Mouse (Mus musculus): ENCODE results near the gene Slc38a3. TPM values are rescaled to one million over a fixed set of nuclear protein-coding genes. Genes with fewer than 3 reads are reported as not detected.
A peak's percentile ranks its signal among the peaks of the same experiment; 100 is the strongest.

Slc38a3 gene
- total and polyA plus RNA-seq, 2 experiments from 2014 or later: 38.7 to 60.9 TPM

- H3K27ac ChIP-seq (ENCODE audit: low read depth, low read length): peak overlapping the region; percentile 84
- DNase-seq (no peak), ATAC-seq (no peak)
- no peak for TF ChIP-seq CTCF (IDR thresholded peaks at IDR 0.05; ENCODE audit: low read depth)
- WGBS: 8% methylated on average over 21 of the region's 21 CpGs
- H3K36me3 ChIP-seq (ENCODE audit: insufficient read depth): peaks cover 12% of the 10 kb centered on the region; the same call in 1 of the 2 replicates
- peak overlapping the region; percentile 73 for H3K9ac ChIP-seq
- no peaks in the 10 kb centered on the region for H3K27me3 ChIP-seq (ENCODE audit: insufficient read depth, low read length)
- no peaks in the 10 kb centered on the region for H3K9me3 ChIP-seq (ENCODE audit: low read length)
- peak overlapping the region; percentile 75 for H3K4me3 ChIP-seq (ENCODE audit: low read depth, low read length)
- H3K4me1 ChIP-seq (ENCODE audit: insufficient read depth): peaks cover 12% of the 10 kb centered on the region; the same call in 1 of the 2 replicates
- peak overlapping the region; percentile 91 for H3K4me2 ChIP-seq (ENCODE audit: low read depth)
Measured at GRCm38 (mm10) chr9:107708439-107709095, 39.2 kb upstream of the Slc38a3 start.

- no peaks in the 10 kb centered on the region for H3K9me3 ChIP-seq (ENCODE audit: low read length)
- no peak for TF ChIP-seq CTCF (IDR thresholded peaks at IDR 0.05; ENCODE audit: low read depth)
- ATAC-seq (peak; percentile 45), DNase-seq (peak; percentile 77)
- peak overlapping the region; percentile 73 for H3K9ac ChIP-seq
- WGBS: 5% methylated on average over 17 of the region's 17 CpGs
- peak overlapping the region; percentile 84 for H3K27ac ChIP-seq (ENCODE audit: low read depth, low read length)
- no peaks in the 10 kb centered on the region for H3K27me3 ChIP-seq (ENCODE audit: insufficient read depth, low read length)
- peak overlapping the region; percentile 91 for H3K4me2 ChIP-seq (ENCODE audit: low read depth)
- peak overlapping the region; percentile 75 for H3K4me3 ChIP-seq (ENCODE audit: low read depth, low read length)
- peaks cover 12% of the 10 kb centered on the region; the same call in 1 of the 2 replicates for H3K4me1 ChIP-seq (ENCODE audit: insufficient read depth)
- H3K36me3 ChIP-seq (ENCODE audit: insufficient read depth): peaks cover 17% of the 10 kb centered on the region; the same call in 1 of the 2 replicates
Measured at GRCm38 (mm10) chr9:107707701-107708438, 38.5 kb upstream of the Slc38a3 start.

GRCm38 (mm10) chr9:107706781-107707211, 37.5 kb upstream of the Slc38a3 start:
- H3K27ac ChIP-seq (ENCODE audit: low read depth, low read length): no peak overlapping the region
- peaks cover 12% of the 10 kb centered on the region; the same call in 1 of the 2 replicates for H3K4me1 ChIP-seq (ENCODE audit: insufficient read depth)
- peak overlapping the region; percentile 91 for H3K4me2 ChIP-seq (ENCODE audit: low read depth)
- ATAC-seq (no peak), DNase-seq (peak; percentile 56)
- no peak for TF ChIP-seq CTCF (IDR thresholded peaks at IDR 0.05; ENCODE audit: low read depth)
- no peaks in the 10 kb centered on the region for H3K27me3 ChIP-seq (ENCODE audit: insufficient read depth, low read length)
- peak overlapping the region; percentile 75 for H3K4me3 ChIP-seq (ENCODE audit: low read depth, low read length)
- H3K36me3 ChIP-seq (ENCODE audit: insufficient read depth): peaks cover 21% of the 10 kb centered on the region; the same call in 1 of the 2 replicates
- H3K9me3 ChIP-seq (ENCODE audit: low read length): no peaks in the 10 kb centered on the region
- H3K9ac ChIP-seq: peak overlapping the region; percentile 73
- WGBS: 7% methylated on average over 14 of the region's 14 CpGs

- WGBS: 57% methylated on average over 14 of the region's 14 CpGs
- Histone ChIP-seq H3K27ac (ENCODE audit: low read depth, low read length) (no peak overlapping the region), H3K4me3 (ENCODE audit: low read depth, low read length) (no peak overlapping the region), H3K9me3 (ENCODE audit: low read length) (no peaks in the 10 kb centered on the region), H3K4me2 (ENCODE audit: low read depth) (no peak overlapping the region), H3K36me3 (ENCODE audit: insufficient read depth) (peaks cover 21% of the 10 kb centered on the region; the same call in 1 of the 2 replicates), H3K9ac (no peak overlapping the region), H3K4me1 (ENCODE audit: insufficient read depth) (peaks cover 38% of the 10 kb centered on the region), H3K27me3 (ENCODE audit: insufficient read depth, low read length) (no peaks in the 10 kb centered on the region)
- ATAC-seq: no peak
- TF ChIP-seq CTCF (IDR thresholded peaks at IDR 0.05; ENCODE audit: low read depth): no peak
- no peak for DNase-seq
Measured at GRCm38 (mm10) chr9:107703337-107704122, 34.2 kb upstream of the Slc38a3 start.

- Histone ChIP-seq H3K4me2 (ENCODE audit: low read depth) (no peak overlapping the region), H3K9ac (no peak overlapping the region), H3K4me1 (ENCODE audit: insufficient read depth) (peaks cover 44% of the 10 kb centered on the region), H3K36me3 (ENCODE audit: insufficient read depth) (peaks cover 21% of the 10 kb centered on the region; the same call in 1 of the 2 replicates), H3K4me3 (ENCODE audit: low read depth, low read length) (no peak overlapping the region), H3K27ac (ENCODE audit: low read depth, low read length) (no peak overlapping the region), H3K9me3 (ENCODE audit: low read length) (no peaks in the 10 kb centered on the region), H3K27me3 (ENCODE audit: insufficient read depth, low read length) (no peaks in the 10 kb centered on the region)
- TF ChIP-seq CTCF (IDR thresholded peaks at IDR 0.05; ENCODE audit: low read depth): no peak
- DNase-seq: no peak
- WGBS: 50% methylated on average over 3 of the region's 3 CpGs
- no peak for ATAC-seq
Measured at GRCm38 (mm10) chr9:107702606-107703185, 33.4 kb upstream of the Slc38a3 start.

GRCm38 (mm10) chr9:107701594-107701993, 32.3 kb upstream of the Slc38a3 start:
- TF ChIP-seq CTCF (IDR thresholded peaks at IDR 0.05; ENCODE audit: low read depth): no peak
- 0 out of 2 replicates have a peak overlapping the region, but pooled peaks have one; percentile 14 for H3K9ac ChIP-seq
- H3K27ac ChIP-seq (ENCODE audit: low read depth, low read length): peak overlapping the region; percentile 69; the same call in 1 of the 2 replicates
- H3K36me3 ChIP-seq (ENCODE audit: insufficient read depth): peaks cover 21% of the 10 kb centered on the region; the same call in 1 of the 2 replicates
- no peak overlapping the region for H3K4me2 ChIP-seq (ENCODE audit: low read depth)
- DNase-seq (peak; percentile 88), ATAC-seq (peak; percentile 50; the same call in 1 of the 2 replicates)
- WGBS: 26% methylated on average over 12 of the region's 12 CpGs
- no peaks in the 10 kb centered on the region for H3K27me3 ChIP-seq (ENCODE audit: insufficient read depth, low read length)
- H3K4me3 ChIP-seq (ENCODE audit: low read depth, low read length): no peak overlapping the region
- H3K4me1 ChIP-seq (ENCODE audit: insufficient read depth): peaks cover 34% of the 10 kb centered on the region
- H3K9me3 ChIP-seq (ENCODE audit: low read length): no peaks in the 10 kb centered on the region
